Mouse (Mus musculus) urinary bladder, postnatal 0 days (tissue): Measurements from ENCODE around the gene Tmem39a. TPM values are rescaled to one million over a fixed set of nuclear protein-coding genes. Genes with fewer than 3 reads are reported as not detected.

Experiments
- polyA plus RNA-seq: library from polyadenylated mRNA; unstranded; fragments of >200 nt; fragmentation: Nextera tagmentation; extraction: Ambion mirVana; gene quantifications from 2 replicates; pipeline ENCODE4 v1.2.1, GENCODE M21; 2015

Tmem39a gene
- 46.5 and 51.7 TPM in 2 replicates for polyA plus RNA-seq

DNA sequence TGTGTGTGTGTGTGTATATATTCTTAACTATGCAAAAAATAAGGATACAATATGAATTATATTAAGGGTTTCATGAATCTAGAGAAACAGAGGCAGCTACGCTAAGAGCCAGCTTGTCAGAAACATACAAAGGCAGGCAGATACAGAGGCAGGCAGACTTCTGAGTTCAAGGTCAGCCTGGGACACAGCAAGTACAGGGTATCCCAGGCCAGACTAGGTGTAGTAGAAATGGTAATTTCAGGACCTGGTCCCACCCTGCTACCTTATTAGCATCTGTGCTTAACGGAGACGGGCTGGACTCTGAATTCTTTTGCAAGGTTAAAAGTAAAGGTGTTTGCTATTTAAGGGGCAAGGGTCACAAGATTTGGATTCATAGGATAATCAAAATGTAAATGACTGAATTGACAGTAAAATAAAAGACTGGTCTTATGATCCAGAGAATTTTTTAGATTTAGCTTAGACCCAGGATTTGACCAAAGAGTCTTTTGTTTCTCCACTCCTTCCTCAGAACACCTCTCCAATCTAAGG lies at the start of gene Tmem39a:
Gene Tmem39a, plus strand, starts transcription at position 478 of the 528 bp plus-strand sequence.

DNA sequence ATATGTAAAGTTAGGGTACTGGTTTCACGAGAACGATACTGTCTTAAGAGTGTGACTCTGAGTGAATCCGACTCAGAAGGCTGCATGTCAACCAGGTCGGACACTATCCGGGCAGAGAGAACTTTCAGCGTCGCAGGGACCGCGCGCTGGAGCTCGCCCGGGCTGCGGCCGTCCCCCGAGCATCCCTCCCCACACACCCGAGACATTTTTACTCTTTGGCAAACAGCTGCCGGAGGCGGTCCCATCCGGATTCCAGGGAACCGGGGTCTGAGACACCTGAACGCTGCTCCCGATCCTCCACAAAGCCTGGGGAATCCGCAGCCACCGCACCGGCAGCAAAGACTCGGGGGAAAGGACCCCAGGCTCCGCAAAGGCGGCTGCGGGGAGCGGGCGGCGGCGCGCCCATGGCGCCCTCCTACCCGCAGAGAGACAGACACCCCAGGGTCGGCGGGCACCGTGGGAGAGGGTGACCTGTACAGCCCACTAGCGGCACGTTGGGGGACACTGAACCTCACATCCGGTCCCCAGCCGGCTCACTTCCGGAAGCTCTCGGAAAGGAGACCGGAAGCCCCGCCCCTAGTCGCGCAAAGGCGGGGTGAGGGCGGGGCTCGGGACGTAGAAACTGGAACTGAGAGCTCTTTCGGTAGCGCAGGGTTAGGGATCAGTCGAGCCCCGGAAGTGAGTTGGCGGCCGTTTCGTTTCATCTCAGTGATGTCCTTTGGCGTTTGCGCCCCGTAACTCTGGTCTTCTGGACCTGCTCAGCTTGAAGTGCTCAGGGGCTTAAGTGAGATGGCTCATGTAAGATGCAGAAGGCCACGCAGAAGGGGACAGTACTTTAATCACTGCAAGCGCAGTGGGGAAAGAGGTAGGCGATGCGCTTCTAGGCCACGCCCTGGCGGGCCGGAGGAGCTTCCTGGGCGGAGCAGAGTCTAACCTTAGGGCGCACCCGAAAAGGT lies 36.1 kb upstream of the Tmem39a start, which contains the start of gene Timmdc1:
Gene Timmdc1, minus strand, starts transcription at position 535 of the 956 bp plus-strand sequence.

GRCm38 (mm10) chr16:38549479-38550396 lies 8.8 kb upstream of the Tmem39a start, which contains the start of gene Poglut1:
Gene Poglut1, minus strand, starts transcription at chr16:38550258.

Other genes with a start within 250 kb of the Tmem39a start
- not detected in 2 replicates for gene Maats1, start 216.6 kb upstream of the Tmem39a start, polyA plus RNA-seq
- 218 and 233 TPM in 2 replicates for gene Cox17, start 211.7 kb upstream of the Tmem39a start, polyA plus RNA-seq
- 2.8 and 4.1 TPM in 2 replicates for gene Gm21987, start 211.7 kb upstream of the Tmem39a start, polyA plus RNA-seq
- gene Popdc2, start 196.5 kb upstream of the Tmem39a start, polyA plus RNA-seq = 485 and 550 TPM in 2 replicates
- 7.0 and 7.5 TPM in 2 replicates for gene Pla1a, start 125.6 kb upstream of the Tmem39a start, polyA plus RNA-seq
- gene Adprh, start 106.0 kb upstream of the Tmem39a start, polyA plus RNA-seq = 85.6 and 86.3 TPM in 2 replicates
- gene Cd80, start 103.1 kb upstream of the Tmem39a start, polyA plus RNA-seq = 0.46 and 0.67 TPM in 2 replicates
- gene Timmdc1, start 36.0 kb upstream of the Tmem39a start, polyA plus RNA-seq = 21.2 and 22.7 TPM in 2 replicates
- gene Poglut1, start 8.4 kb upstream of the Tmem39a start, polyA plus RNA-seq = 21.2 and 24.0 TPM in 2 replicates
- 5.0 and 5.6 TPM in 2 replicates for gene Arhgap31, start 154.6 kb downstream of the Tmem39a start, polyA plus RNA-seq
- 15.1 and 15.4 TPM in 2 replicates for gene B4galt4, start 183.6 kb downstream of the Tmem39a start, polyA plus RNA-seq
- 1,589 and 1,755 TPM in 2 replicates for gene Upk1b, start 241.6 kb downstream of the Tmem39a start, polyA plus RNA-seq